Mouse (Mus musculus) midbrain, embryonic 11.5 days (tissue): ENCODE measurements at regions not wholly inside any gene's neighbourhood (a gene's known extent, or its start where the extent isn't known, plus 50 kb on each side); places are given as distances from the start of the nearest gene placed in this dataset.
"Not testable (repeated sequence)": the region's sequence is repeated elsewhere in the genome, so short reads cannot be mapped to it uniquely, and the experiment has no call there.

Experiments used
- ATAC-seq: fragments of 200-750 bp; cut with Nextera tagmentation; 2 replicates; pipeline ENCODE4 v1.8.0; 2017; ENCODE audit warnings: moderate TSS enrichment, moderate library complexity; ENCODE audit not compliant: low FRiP score
- DNase-seq: peaks from one replicate; pipeline ENCODE4 v3.0.0; 2015; ENCODE audit warnings: low spot score; ENCODE audit errors: missing footprints
- H3K27ac ChIP-seq: fragments of 300-500 bp; sonication (generic); 2 replicates; pipeline ENCODE4 v1.5.1; 2014; ENCODE audit warnings: low read depth, low read length
- H3K27me3 ChIP-seq: fragments of 300-500 bp; sonication (generic); 2 replicates; pipeline ENCODE4 v1.6.1; 2014; ENCODE audit warnings: mild to moderate bottlenecking, low read length, moderate library complexity, mixed read lengths; ENCODE audit not compliant: control insufficient read depth, insufficient read depth
- H3K36me3 ChIP-seq: fragments of 300-500 bp; sonication (generic); 2 replicates; pipeline ENCODE4 v1.6.1; 2014; ENCODE audit warnings: mild to moderate bottlenecking, low read length, moderate library complexity, mixed read lengths; ENCODE audit not compliant: control insufficient read depth, insufficient read depth
- H3K4me1 ChIP-seq: fragments of 300-500 bp; sonication (generic); 2 replicates; pipeline ENCODE4 v1.6.1; 2014; ENCODE audit warnings: low read length; ENCODE audit not compliant: control insufficient read depth, insufficient read depth
- H3K4me2 ChIP-seq: fragments of 300-500 bp; sonication (generic); 2 replicates; pipeline ENCODE4 v1.6.1; 2014; ENCODE audit warnings: mild to moderate bottlenecking, moderate library complexity
- H3K4me3 ChIP-seq: fragments of 300-500 bp; sonication (generic); 2 replicates; pipeline ENCODE4 v1.5.1; 2014; ENCODE audit warnings: low read depth, low read length
- H3K9ac ChIP-seq: fragments of 300-500 bp; sonication (generic); 2 replicates; pipeline ENCODE4 v1.6.1; 2014; ENCODE audit warnings: low read length
- H3K9me3 ChIP-seq: fragments of 300-500 bp; sonication (generic); 2 replicates; pipeline ENCODE4 v1.6.1; 2016; ENCODE audit warnings: low read length; ENCODE audit not compliant: control insufficient read depth
- WGBS: fragments of 180-500 bp; shearing (Covaris S2); extraction: QIAGEN DNeasy Blood & Tissue Kit; methylation state at CpG from one replicate; pipeline ENCODE4 v1.1.7; 2014; 5-methylcytosine and 5-hydroxymethylcytosine counted together

GRCm38 (mm10) chr14:52801705-52802104, 306.2 kb upstream of the Olfr1507 start:
- not testable (repeated sequence) for H3K4me3 ChIP-seq, H3K36me3 ChIP-seq, H3K9me3 ChIP-seq, H3K27ac ChIP-seq, H3K9ac ChIP-seq, H3K27me3 ChIP-seq, ATAC-seq, DNase-seq, H3K4me1 ChIP-seq, H3K4me2 ChIP-seq
- 83% methylated on average over 2 of the region's 2 CpGs for WGBS

GRCm38 (mm10) chr14:52792600-52792999, 297.1 kb upstream of the Olfr1507 start:
- not testable (repeated sequence) for ATAC-seq

DNA sequence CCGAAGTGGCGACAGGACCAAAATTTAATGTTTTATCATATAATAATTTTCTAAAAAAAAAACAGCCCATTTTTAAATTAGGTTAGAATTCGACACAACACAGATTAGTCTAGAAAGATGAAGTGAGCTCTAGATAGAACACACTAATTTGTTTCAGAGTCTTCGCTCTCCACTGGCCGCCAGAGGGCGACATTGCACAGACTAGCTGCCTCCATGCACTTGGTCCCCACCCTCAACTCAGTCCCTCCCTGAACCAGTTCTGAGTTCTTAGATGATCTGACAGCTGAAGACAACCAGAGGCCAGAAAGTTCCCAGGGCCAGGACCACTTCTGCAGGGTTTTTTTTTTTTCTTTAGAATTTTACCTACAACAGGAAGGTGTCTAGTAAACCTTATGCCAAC, 296.3 kb upstream of the Olfr1507 start:
- 39% methylated on average over 6 of the region's 6 CpGs for WGBS

More at GRCm38 (mm10) chr14:52792600-52792999, 297.1 kb upstream of the Olfr1507 start:
- H3K4me1 ChIP-seq, H3K9me3 ChIP-seq, H3K27me3 ChIP-seq, H3K36me3 ChIP-seq, DNase-seq, H3K9ac ChIP-seq, H3K4me3 ChIP-seq, H3K4me2 ChIP-seq, H3K27ac ChIP-seq: not testable (repeated sequence)
- 92% methylated on average over 4 of the region's 9 CpGs for WGBS

DNA sequence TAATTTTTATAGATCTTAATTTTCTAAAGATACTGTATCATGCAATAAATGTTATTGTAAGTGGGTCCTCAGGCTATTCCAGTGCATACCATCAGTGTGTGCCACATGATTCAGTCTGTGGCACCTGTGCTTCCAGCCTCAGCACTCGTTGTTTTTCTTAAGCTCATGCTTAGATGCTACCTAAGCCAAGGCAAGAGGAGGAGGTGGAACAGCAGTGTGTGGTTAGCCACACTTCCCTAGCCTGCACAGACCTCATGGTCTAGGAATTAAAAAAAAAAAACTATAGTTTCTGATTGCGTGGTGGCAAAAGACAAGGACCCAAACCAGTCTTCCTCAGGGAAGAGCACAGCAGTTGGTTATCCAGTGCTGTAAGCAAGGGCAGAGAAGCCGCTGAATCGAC, 287.3 kb upstream of the Olfr1507 start:
- not testable (repeated sequence) for H3K9ac ChIP-seq, H3K9me3 ChIP-seq, DNase-seq, ATAC-seq, H3K36me3 ChIP-seq, H3K4me1 ChIP-seq, H3K27me3 ChIP-seq, H3K4me3 ChIP-seq, H3K4me2 ChIP-seq, H3K27ac ChIP-seq
- WGBS, result 77% methylated on average over 4 of the region's 4 CpGs

More for the DNA sequence above, 296.3 kb upstream of the Olfr1507 start:
- H3K27me3 ChIP-seq, H3K9ac ChIP-seq, H3K36me3 ChIP-seq, H3K4me1 ChIP-seq, H3K4me3 ChIP-seq, H3K9me3 ChIP-seq, H3K27ac ChIP-seq, ATAC-seq, DNase-seq, H3K4me2 ChIP-seq: not testable (repeated sequence)

- DNase-seq, H3K4me1 ChIP-seq, H3K27ac ChIP-seq, H3K9me3 ChIP-seq, H3K27me3 ChIP-seq, H3K9ac ChIP-seq, H3K36me3 ChIP-seq, H3K4me2 ChIP-seq, H3K4me3 ChIP-seq, ATAC-seq: not testable (repeated sequence)
- 86% methylated on average over 2 of the region's 2 CpGs for WGBS
Measured at GRCm38 (mm10) chr14:52775816-52776215, 280.3 kb upstream of the Olfr1507 start.

- H3K36me3 ChIP-seq, H3K9me3 ChIP-seq, H3K4me3 ChIP-seq, ATAC-seq, H3K9ac ChIP-seq, DNase-seq, H3K4me2 ChIP-seq, H3K27ac ChIP-seq, H3K4me1 ChIP-seq, H3K27me3 ChIP-seq: not testable (repeated sequence)
- WGBS, result no CpG with 5 or more reads among the region's 1 CpGs
Measured at GRCm38 (mm10) chr14:52769450-52769849, 273.9 kb upstream of the Olfr1507 start.

- H3K4me3 ChIP-seq, H3K36me3 ChIP-seq, H3K27me3 ChIP-seq, DNase-seq, H3K4me2 ChIP-seq, H3K9me3 ChIP-seq, H3K9ac ChIP-seq, ATAC-seq, H3K27ac ChIP-seq, H3K4me1 ChIP-seq: not testable (repeated sequence)
- WGBS, result 72% methylated on average over 1 of the region's 1 CpGs
Measured at GRCm38 (mm10) chr14:52752159-52752558, 256.6 kb upstream of the Olfr1507 start.

DNA sequence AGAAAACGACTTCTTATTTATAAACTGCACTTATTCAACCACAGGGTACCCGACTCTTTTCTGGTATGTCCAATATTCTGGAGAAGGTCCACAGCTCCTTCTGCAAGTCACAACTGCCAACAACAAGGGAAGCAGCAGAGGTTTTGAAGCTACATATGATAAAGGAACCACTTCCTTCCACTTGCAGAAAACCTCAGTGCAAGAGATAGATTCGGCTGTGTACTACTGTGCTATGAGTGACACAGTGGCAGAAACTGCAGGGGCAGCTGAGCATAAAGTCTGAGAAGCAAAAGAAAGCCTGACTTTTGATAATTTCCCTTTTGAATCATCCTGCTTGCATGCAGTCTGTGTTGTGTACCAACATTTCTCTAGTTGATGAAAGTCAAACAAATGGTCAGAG, 231.1 kb upstream of the Olfr1507 start:
- H3K9me3 ChIP-seq, H3K9ac ChIP-seq, H3K4me2 ChIP-seq, ATAC-seq, DNase-seq, H3K27me3 ChIP-seq, H3K36me3 ChIP-seq, H3K4me1 ChIP-seq, H3K4me3 ChIP-seq, H3K27ac ChIP-seq: not testable (repeated sequence)
- WGBS, result 87% methylated on average over 2 of the region's 3 CpGs

GRCm38 (mm10) chr14:52724988-52725387, 229.4 kb upstream of the Olfr1507 start:
- not testable (repeated sequence) for DNase-seq, H3K4me2 ChIP-seq, H3K27ac ChIP-seq, H3K36me3 ChIP-seq, H3K9me3 ChIP-seq, H3K4me1 ChIP-seq, H3K27me3 ChIP-seq, H3K9ac ChIP-seq, ATAC-seq, H3K4me3 ChIP-seq
- 89% methylated on average over 1 of the region's 1 CpGs for WGBS

- 87% methylated on average over 9 of the region's 9 CpGs for WGBS
- DNase-seq, result no peak
- no peak for ATAC-seq
Measured at GRCm38 (mm10) chr14:52720640-52721039, 225.1 kb upstream of the Olfr1507 start.

More at GRCm38 (mm10) chr14:52720640-52721039, 225.1 kb upstream of the Olfr1507 start:
- no peak overlapping the region for H3K4me2 ChIP-seq
- no peaks in the 10 kb centered on the region for H3K36me3 ChIP-seq
- no peaks in the 10 kb centered on the region for H3K27me3 ChIP-seq
- no peak overlapping the region for H3K9ac ChIP-seq
- no peaks in the 10 kb centered on the region for H3K9me3 ChIP-seq
- no peak overlapping the region for H3K4me3 ChIP-seq
- no peaks in the 10 kb centered on the region for H3K4me1 ChIP-seq
- H3K27ac ChIP-seq, result no peak overlapping the region
